Mouse (Mus musculus) lung, embryonic 15.5 days (tissue): ENCODE data around the gene Shisa3. TPM values are rescaled to one million over a fixed set of nuclear protein-coding genes. Genes with fewer than 3 reads are reported as not detected.

Experiments
- ATAC-seq: fragments of 200-750 bp; cut with Nextera tagmentation; 2 replicates; pipeline ENCODE4 v1.8.0; 2017; ENCODE audit warnings: moderate number of reproducible peaks, borderline replicate concordance; ENCODE audit not compliant: low FRiP score, low TSS enrichment; ENCODE audit errors: extremely low read depth
- H3K27ac ChIP-seq: fragments of 300-500 bp; sonication (generic); 2 replicates; pipeline ENCODE4 v1.5.1; 2015; ENCODE audit warnings: moderate library complexity, mild to moderate bottlenecking, inconsistent platforms
- H3K27me3 ChIP-seq: fragments of 300-500 bp; sonication (generic); 2 replicates; pipeline ENCODE4 v1.6.1; 2015; ENCODE audit warnings: inconsistent platforms
- H3K36me3 ChIP-seq: fragments of 300-500 bp; sonication (generic); 2 replicates; pipeline ENCODE4 v1.6.1; 2015; ENCODE audit warnings: inconsistent platforms
- H3K4me1 ChIP-seq: fragments of 300-500 bp; sonication (generic); 2 replicates; pipeline ENCODE4 v1.6.1; 2015; ENCODE audit warnings: inconsistent platforms
- H3K4me2 ChIP-seq: fragments of 300-500 bp; sonication (generic); 2 replicates; pipeline ENCODE4 v1.6.1; 2015; ENCODE audit warnings: inconsistent platforms, mild to moderate bottlenecking, moderate library complexity
- H3K4me3 ChIP-seq: fragments of 300-500 bp; sonication (generic); 2 replicates; pipeline ENCODE4 v1.5.1; 2015; ENCODE audit warnings: mild to moderate bottlenecking, inconsistent platforms
- H3K9ac ChIP-seq: fragments of 300-500 bp; sonication (generic); 2 replicates; pipeline ENCODE4 v1.6.1; 2015; ENCODE audit warnings: inconsistent platforms
- H3K9me3 ChIP-seq: fragments of 300-500 bp; sonication (generic); 2 replicates; pipeline ENCODE4 v1.6.1; 2016; ENCODE audit warnings: inconsistent platforms
- WGBS: fragments of 180-500 bp; shearing (Covaris S2); methylation state at CpG from one replicate; pipeline ENCODE4 v1.1.7; 2015; 5-methylcytosine and 5-hydroxymethylcytosine counted together
- polyA plus RNA-seq: library from polyadenylated mRNA; unstranded; fragments of >200 nt; fragmentation: Nextera tagmentation; extraction: Ambion mirVana; gene quantifications from 2 replicates; pipeline ENCODE4 v1.2.1, GENCODE M21; 2015

Shisa3 gene
- polyA plus RNA-seq, 1 experiment from 2014 or later = 3.1 TPM

- peak overlapping the region; percentile 42 for H3K27ac ChIP-seq
- ATAC-seq = peak; percentile 49; the same call in 1 of the 2 replicates
- no peak overlapping the region for H3K4me3 ChIP-seq
- 52% methylated on average over 3 of the region's 3 CpGs for WGBS
- peaks cover 14% of the 10 kb centered on the region for H3K4me1 ChIP-seq
- H3K9ac ChIP-seq = no peak overlapping the region
- H3K4me2 ChIP-seq = no peak overlapping the region
- H3K27me3 ChIP-seq = no peaks in the 10 kb centered on the region
- H3K9me3 ChIP-seq = no peaks in the 10 kb centered on the region
- H3K36me3 ChIP-seq = peaks cover 4% of the 10 kb centered on the region; the same call in 1 of the 2 replicates
Observed at GRCm38 (mm10) chr5:67634339-67634738, 26.7 kb downstream of the Shisa3 start.

- Histone ChIP-seq H3K4me1 (no peaks in the 10 kb centered on the region), H3K36me3 (peaks cover 4% of the 10 kb centered on the region; the same call in 1 of the 2 replicates), H3K4me2 (no peak overlapping the region), H3K9me3 (no peaks in the 10 kb centered on the region), H3K27ac (no peak overlapping the region), H3K27me3 (no peaks in the 10 kb centered on the region), H3K9ac (no peak overlapping the region), H3K4me3 (no peak overlapping the region)
- ATAC-seq = no peak
- WGBS = 64% methylated on average over 8 of the region's 8 CpGs
Observed at GRCm38 (mm10) chr5:67640596-67641312, 33.1 kb downstream of the Shisa3 start.

- Histone ChIP-seq H3K9me3 (no peaks in the 10 kb centered on the region), H3K27ac (no peak overlapping the region), H3K4me2 (no peak overlapping the region), H3K27me3 (no peaks in the 10 kb centered on the region), H3K9ac (no peak overlapping the region), H3K36me3 (peaks cover 3% of the 10 kb centered on the region; the same call in 1 of the 2 replicates), H3K4me3 (no peak overlapping the region), H3K4me1 (no peaks in the 10 kb centered on the region)
- WGBS = 59% methylated on average over 8 of the region's 8 CpGs
- no peak for ATAC-seq
Observed at GRCm38 (mm10) chr5:67641406-67642120, 33.9 kb downstream of the Shisa3 start.

GRCm38 (mm10) chr5:67643537-67644255 lies 36.0 kb downstream of the Shisa3 start:
- ATAC-seq = no peak
- 83% methylated on average over 5 of the region's 5 CpGs for WGBS
- no peaks in the 10 kb centered on the region for H3K4me1 ChIP-seq
- H3K27me3 ChIP-seq = no peaks in the 10 kb centered on the region
- H3K4me3 ChIP-seq = no peak overlapping the region
- H3K9ac ChIP-seq = no peak overlapping the region
- H3K27ac ChIP-seq = no peak overlapping the region
- peaks cover 6% of the 10 kb centered on the region; the same call in 1 of the 2 replicates for H3K36me3 ChIP-seq
- no peaks in the 10 kb centered on the region for H3K9me3 ChIP-seq
- H3K4me2 ChIP-seq = no peak overlapping the region

- 57% methylated on average over 20 of the region's 20 CpGs for WGBS
- Histone ChIP-seq H3K4me1 (no peaks in the 10 kb centered on the region), H3K36me3 (peaks cover 6% of the 10 kb centered on the region; the same call in 1 of the 2 replicates), H3K27ac (no peak overlapping the region), H3K9me3 (no peaks in the 10 kb centered on the region), H3K27me3 (no peaks in the 10 kb centered on the region), H3K9ac (no peak overlapping the region), H3K4me2 (0 out of 2 replicates have a peak overlapping the region, but pooled peaks have one; percentile 1), H3K4me3 (no peak overlapping the region)
- ATAC-seq = no peak
Observed at GRCm38 (mm10) chr5:67646756-67647529, 39.3 kb downstream of the Shisa3 start.

- ATAC-seq = no peak
- Histone ChIP-seq H3K4me1 (no peaks in the 10 kb centered on the region), H3K27me3 (no peaks in the 10 kb centered on the region), H3K4me2 (no peak overlapping the region), H3K9me3 (no peaks in the 10 kb centered on the region), H3K9ac (no peak overlapping the region), H3K27ac (no peak overlapping the region), H3K4me3 (no peak overlapping the region), H3K36me3 (peaks cover 6% of the 10 kb centered on the region; the same call in 1 of the 2 replicates)
- 81% methylated on average over 21 of the region's 21 CpGs for WGBS
Observed at GRCm38 (mm10) chr5:67647568-67647967, 39.9 kb downstream of the Shisa3 start.

- peaks cover 8% of the 10 kb centered on the region; the same call in 1 of the 2 replicates for H3K36me3 ChIP-seq
Observed at GRCm38 (mm10) chr5:67649156-67649555, 41.5 kb downstream of the Shisa3 start.

GRCm38 (mm10) chr5:67650021-67650420 lies 42.3 kb downstream of the Shisa3 start:
- WGBS = 88% methylated on average over 5 of the region's 5 CpGs
- no peak overlapping the region for H3K4me2 ChIP-seq
- H3K4me3 ChIP-seq = no peak overlapping the region
- H3K27ac ChIP-seq = no peak overlapping the region
- H3K9ac ChIP-seq = no peak overlapping the region
- H3K36me3 ChIP-seq = peaks cover 8% of the 10 kb centered on the region; the same call in 1 of the 2 replicates
- H3K27me3 ChIP-seq = no peaks in the 10 kb centered on the region
- H3K9me3 ChIP-seq = no peaks in the 10 kb centered on the region
- no peaks in the 10 kb centered on the region for H3K4me1 ChIP-seq
- ATAC-seq = no peak

More at GRCm38 (mm10) chr5:67649156-67649555, 41.5 kb downstream of the Shisa3 start:
- H3K27me3 ChIP-seq = no peaks in the 10 kb centered on the region
- WGBS = 84% methylated on average over 4 of the region's 4 CpGs
- no peak overlapping the region for H3K27ac ChIP-seq
- no peaks in the 10 kb centered on the region for H3K4me1 ChIP-seq
- H3K9me3 ChIP-seq = no peaks in the 10 kb centered on the region
- H3K4me2 ChIP-seq = no peak overlapping the region
- no peak overlapping the region for H3K4me3 ChIP-seq
- no peak for ATAC-seq
- H3K9ac ChIP-seq = no peak overlapping the region

GRCm38 (mm10) chr5:67652468-67652867 lies 44.8 kb downstream of the Shisa3 start:
- no peak overlapping the region for H3K9ac ChIP-seq
- H3K4me2 ChIP-seq = no peak overlapping the region
- H3K36me3 ChIP-seq = peaks cover 7% of the 10 kb centered on the region; the same call in 1 of the 2 replicates
- WGBS = 47% methylated on average over 4 of the region's 4 CpGs
- H3K27me3 ChIP-seq = no peaks in the 10 kb centered on the region
- no peaks in the 10 kb centered on the region for H3K9me3 ChIP-seq
- H3K27ac ChIP-seq = peak overlapping the region; percentile 56
- no peaks in the 10 kb centered on the region for H3K4me1 ChIP-seq
- no peak overlapping the region for H3K4me3 ChIP-seq
- peak; percentile 79 for ATAC-seq

- H3K9me3 ChIP-seq = no peaks in the 10 kb centered on the region
- 86% methylated on average over 3 of the region's 3 CpGs for WGBS
- H3K4me1 ChIP-seq = no peaks in the 10 kb centered on the region
- 0 out of 2 replicates have a peak, but pooled peaks cover 2% of the 10 kb centered on the region for H3K36me3 ChIP-seq
- H3K9ac ChIP-seq = no peak overlapping the region
- H3K27me3 ChIP-seq = no peaks in the 10 kb centered on the region
- ATAC-seq = no peak
- no peak overlapping the region for H3K27ac ChIP-seq
- no peak overlapping the region for H3K4me2 ChIP-seq
- no peak overlapping the region for H3K4me3 ChIP-seq
Observed at GRCm38 (mm10) chr5:67653543-67653942, 45.9 kb downstream of the Shisa3 start.

- H3K27ac ChIP-seq = no peak overlapping the region
- 0 out of 2 replicates have a peak, but pooled peaks cover 2% of the 10 kb centered on the region for H3K36me3 ChIP-seq
- 81% methylated on average over 5 of the region's 5 CpGs for WGBS
- H3K9me3 ChIP-seq = no peaks in the 10 kb centered on the region
- H3K4me1 ChIP-seq = no peaks in the 10 kb centered on the region
- ATAC-seq = no peak
- H3K4me3 ChIP-seq = no peak overlapping the region
- no peak overlapping the region for H3K9ac ChIP-seq
- no peak overlapping the region for H3K4me2 ChIP-seq
- no peaks in the 10 kb centered on the region for H3K27me3 ChIP-seq
Observed at GRCm38 (mm10) chr5:67654572-67654971, 46.9 kb downstream of the Shisa3 start.
